Mouse (Mus musculus) ES-Bruce4 (cell line): Measurements from ENCODE around the gene Tsga10.
"Not testable (repeated sequence)": the region's sequence is repeated elsewhere in the genome, so short reads cannot be mapped to it uniquely, and the experiment has no call there.

Source experiments
- CTCF ChIP-seq: IDR thresholded peaks from one replicate; pipeline ENCODE4 v1.8.1; 2011; ENCODE audit warnings: low read depth, low read length
- EP300 ChIP-seq: IDR thresholded peaks from 2 replicates; pipeline ENCODE4 v1.6.1; 2011; ENCODE audit warnings: low read depth, low read length; ENCODE audit not compliant: insufficient read depth
- POLR2A ChIP-seq: IDR thresholded peaks from one replicate; pipeline ENCODE4 v1.8.1; 2011; ENCODE audit warnings: low read length; ENCODE audit not compliant: insufficient read depth

- TF ChIP-seq CTCF, POLR2A, EP300: not testable (repeated sequence)
Observed at GRCm38 (mm10) chr1:37712357-37712737, 153.9 kb downstream of the Tsga10 start.
